Mouse (Mus musculus) embryo, embryonic 11 days (tissue): Measurements from ENCODE around the gene Dctpp1.
A peak's percentile ranks its signal among the peaks of the same experiment; 100 is the strongest.
"Not testable (repeated sequence)": the region's sequence is repeated elsewhere in the genome, so short reads cannot be mapped to it uniquely, and the experiment has no call there.

ENCODE experiments used
- DNase-seq: peaks from one replicate; pipeline ENCODE4 v3.0.0-alpha.2; 2015

Gene Dctpp1

DNA sequence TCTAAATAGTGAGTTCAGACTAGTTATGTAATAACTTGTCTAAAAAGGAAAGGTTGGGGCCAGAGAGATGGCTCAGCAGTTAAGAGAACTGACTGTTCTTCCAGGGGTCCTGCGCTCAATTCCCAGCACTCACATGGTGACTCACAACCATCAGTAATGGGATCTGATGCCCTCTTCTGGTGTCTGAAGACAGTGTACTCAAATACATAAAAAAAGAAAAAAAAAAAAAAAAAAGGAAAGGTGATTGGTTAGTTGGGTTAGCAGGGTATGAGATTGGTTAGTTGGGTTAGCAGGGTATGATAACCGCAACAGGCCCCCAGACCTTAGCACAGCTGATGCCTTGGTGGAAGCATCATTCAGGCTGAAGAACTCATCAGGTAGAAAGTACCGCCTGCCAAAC, 3.0 kb upstream of the Dctpp1 start:
- no peak for DNase-seq

DNA sequence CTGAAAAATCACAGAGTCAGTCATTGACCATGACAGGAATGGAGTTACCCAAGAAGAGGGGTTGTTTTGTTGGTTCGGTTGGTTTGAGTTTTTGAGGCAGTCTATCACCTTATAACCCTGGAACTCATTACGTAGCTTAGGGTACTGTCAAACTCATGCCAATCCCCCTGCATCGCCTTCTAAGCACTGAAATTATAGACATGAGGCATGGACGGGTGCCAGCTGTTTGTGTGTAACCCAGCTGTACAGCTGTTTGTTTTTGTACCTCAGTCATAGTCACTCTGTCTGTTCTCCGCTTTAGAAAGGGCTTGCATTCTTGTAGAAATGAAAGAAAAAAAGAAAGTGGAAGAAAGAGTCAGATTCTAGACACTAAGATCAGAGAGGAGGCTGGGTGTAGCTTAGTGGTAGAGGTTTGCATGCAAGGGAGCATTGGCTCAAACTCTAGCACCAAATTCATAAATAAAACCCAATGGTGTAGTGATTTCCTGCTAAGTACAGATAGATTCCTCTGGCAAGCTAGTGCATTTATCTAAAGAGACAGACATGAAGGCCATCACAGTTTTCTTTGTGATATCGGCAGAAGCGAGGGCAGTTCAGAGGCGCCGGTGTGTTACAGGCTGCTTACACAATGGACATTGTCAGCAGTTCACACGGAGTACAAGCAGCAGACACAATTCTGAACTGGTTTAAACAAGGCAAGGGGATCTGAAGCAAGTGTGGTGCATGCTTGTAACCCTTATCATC, 1.9 kb upstream of the Dctpp1 start:
- DNase-seq: no peak

DNA sequence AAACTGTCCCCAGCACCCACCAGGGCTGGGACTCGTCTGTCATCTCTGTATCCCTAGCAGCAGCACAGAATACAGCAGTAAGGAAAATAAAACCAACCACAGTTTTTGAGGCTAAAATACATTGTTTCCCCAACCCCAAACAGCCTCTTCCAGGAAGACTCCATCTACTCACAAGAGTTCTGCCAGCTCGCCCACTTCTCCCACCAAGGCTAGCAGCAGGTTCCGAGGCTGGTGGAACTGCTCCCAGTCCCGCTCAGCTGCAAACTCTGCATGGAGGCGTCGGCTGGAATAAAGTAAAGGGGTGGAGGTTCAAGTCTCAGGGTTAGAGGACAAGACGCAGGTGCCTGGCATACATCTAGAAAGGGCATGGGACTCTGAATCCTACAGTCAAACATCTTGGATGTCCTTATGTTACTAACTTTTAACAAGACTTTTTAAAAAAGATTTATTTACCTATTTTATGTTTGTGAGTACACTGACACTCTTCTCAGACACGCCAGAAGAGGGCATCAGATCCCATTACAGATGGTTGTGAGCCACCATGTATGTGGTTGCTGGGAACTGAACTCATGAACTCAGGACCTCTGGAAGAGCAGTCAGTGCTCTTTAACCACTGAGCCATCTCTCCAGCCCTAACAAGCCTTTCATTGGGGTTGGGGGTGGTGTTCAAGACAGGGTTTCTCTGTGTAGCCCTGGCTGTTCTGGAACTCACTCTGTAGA, 1.2 kb downstream of the Dctpp1 start:
- no peak for DNase-seq

DNA sequence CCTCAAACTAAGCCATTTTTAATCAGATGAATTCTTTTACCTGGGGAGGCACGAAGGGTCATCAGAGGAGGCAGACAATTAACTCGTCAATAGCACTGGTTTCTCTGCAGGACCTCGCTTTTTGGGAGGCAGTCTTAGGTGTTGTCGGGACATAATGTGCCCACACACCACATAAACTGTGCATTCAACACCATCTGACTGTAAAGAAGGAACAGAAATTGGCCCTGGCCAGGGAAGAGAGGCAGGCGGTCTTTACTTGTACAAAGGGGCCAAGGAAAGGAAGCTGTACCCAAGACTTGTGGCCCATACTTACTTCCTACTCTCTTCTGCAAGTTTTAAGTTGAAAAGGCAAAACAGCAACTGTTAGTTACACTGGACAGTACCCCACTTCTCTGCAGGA, 4.0 kb downstream of the Dctpp1 start:
- no peak for DNase-seq

DNA sequence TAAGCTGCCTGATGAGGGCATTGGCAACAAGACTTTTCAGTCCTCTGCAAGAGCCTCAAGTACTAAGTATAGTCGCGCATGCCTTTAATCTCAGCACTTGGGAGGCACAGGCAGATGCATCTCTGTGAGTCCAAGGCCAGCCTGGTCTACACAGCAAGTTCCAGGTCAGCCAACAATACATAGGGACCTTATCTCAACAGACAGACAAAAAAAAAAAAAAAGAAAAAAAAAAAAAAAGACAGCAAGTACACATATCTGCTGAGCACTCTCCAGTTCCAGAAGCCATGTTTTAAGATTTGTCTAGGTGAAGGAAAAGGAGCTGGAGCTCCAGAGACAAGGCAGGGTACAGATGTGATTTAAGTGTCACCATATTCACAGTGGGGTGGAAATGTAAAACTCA, 4.5 kb downstream of the Dctpp1 start:
- no peak for DNase-seq

DNA sequence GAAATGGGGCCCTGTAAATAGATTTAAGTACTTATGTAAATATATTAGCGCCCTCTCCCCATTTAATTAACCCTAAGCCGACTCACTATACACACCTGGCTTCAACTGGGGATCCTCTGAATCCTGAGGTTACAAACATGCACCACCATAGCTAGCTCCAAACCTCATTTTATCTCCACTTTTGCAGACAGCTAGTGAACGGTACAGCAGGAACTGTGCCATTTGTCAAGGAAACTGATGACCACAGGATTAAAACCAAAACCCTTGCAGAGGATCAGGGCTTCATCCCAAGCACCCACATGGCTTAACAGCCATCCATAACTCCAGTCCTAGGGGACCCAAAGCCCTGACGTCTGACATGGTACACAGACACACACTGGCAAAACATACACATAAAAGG, 5.5 kb downstream of the Dctpp1 start:
- DNase-seq: no peak

DNA sequence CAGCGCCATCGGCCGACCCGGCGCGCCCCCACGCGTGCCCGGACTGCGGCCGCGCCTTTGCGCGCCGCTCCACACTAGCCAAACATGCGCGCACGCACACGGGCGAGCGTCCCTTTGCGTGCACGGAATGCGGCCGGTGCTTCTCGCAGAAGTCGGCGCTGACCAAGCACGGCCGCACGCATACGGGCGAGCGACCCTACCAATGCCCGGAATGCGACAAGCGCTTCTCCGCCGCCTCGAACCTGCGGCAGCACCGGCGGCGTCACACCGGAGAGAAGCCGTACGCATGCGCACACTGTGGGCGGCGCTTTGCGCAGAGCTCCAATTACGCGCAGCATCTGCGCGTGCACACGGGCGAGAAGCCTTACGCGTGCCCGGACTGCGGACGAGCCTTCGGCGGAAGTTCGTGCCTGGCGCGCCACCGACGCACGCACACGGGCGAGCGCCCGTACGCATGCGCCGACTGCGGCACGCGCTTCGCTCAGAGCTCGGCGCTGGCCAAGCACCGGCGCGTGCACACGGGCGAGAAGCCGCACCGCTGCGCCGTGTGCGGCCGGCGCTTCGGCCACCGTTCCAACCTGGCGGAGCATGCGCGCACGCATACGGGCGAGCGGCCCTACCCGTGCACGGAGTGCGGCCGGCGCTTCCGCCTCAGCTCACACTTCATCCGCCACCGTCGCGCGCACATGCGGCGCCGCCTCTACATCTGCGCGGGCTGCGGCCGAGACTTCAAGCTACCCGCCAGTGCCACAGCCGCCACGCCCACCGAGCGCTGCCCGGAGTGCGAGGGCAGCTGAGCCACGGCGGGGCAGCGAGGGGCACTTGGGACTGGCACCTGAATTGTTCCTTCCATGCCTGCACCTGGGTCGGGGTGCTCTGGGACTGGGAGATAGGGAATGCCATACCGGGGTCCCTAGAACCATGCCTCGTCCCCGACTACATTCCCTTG, 6.4 kb downstream of the Dctpp1 start:
- peak; percentile 99 for DNase-seq

DNA sequence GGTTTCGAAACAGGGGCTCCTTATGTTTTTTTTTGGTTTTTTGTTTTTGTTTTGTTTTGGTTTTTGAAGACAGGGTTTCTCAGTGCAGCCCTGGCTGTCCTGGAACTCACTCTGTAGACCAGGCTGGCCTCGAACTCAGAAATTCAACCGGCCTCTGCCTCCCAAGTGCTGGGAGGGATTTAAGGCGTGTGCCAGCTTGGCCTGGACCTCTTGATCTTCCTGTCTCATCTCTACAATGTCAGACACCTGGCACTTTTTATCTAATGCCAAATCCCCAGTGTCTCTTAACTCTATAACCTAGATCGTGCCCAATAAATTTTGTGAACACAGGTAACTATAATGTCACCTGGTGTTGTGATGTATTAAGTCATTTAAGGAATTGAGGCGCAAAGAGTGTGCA, 7.2 kb downstream of the Dctpp1 start:
- DNase-seq: no peak

DNA sequence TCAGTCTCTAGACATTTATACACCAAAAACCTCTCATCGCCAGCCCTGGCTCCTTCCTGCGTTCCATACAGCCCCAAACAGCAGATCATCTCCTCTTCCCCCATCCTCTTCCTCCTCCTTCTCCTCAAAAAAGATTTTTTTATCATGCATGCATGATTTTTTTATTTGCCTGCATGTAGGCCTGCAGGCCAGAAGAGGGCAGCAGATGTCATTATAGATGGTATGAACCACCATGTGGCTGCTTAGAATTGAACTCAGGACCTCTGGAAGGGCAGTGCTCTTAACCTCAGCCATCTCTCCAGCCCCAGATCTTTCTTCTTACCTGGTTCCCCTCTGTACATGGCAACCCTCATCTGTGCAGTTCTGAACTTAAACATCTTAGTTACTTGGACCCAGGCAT, 8.1 kb downstream of the Dctpp1 start:
- peak; percentile 49 for DNase-seq

DNA sequence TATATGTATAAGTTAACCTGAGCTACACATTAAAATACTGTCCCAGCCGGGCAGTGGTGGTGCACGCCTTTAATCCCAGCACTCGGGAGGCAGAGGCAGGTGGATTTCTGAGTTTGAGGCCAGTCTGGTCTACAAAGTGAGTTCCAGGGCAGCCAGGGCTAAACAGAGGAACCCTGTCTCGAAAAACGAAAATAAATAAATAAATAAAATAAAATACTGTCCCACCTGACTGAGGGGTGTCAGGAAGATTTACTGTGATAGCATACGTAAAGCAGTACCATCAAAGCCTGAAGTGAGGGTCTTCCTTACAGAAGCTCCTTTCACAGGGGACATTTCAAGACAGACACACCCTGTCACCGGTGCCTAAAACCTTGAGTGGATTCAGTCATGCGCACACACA, 10.0 kb downstream of the Dctpp1 start:
- not testable (repeated sequence) for DNase-seq

DNA sequence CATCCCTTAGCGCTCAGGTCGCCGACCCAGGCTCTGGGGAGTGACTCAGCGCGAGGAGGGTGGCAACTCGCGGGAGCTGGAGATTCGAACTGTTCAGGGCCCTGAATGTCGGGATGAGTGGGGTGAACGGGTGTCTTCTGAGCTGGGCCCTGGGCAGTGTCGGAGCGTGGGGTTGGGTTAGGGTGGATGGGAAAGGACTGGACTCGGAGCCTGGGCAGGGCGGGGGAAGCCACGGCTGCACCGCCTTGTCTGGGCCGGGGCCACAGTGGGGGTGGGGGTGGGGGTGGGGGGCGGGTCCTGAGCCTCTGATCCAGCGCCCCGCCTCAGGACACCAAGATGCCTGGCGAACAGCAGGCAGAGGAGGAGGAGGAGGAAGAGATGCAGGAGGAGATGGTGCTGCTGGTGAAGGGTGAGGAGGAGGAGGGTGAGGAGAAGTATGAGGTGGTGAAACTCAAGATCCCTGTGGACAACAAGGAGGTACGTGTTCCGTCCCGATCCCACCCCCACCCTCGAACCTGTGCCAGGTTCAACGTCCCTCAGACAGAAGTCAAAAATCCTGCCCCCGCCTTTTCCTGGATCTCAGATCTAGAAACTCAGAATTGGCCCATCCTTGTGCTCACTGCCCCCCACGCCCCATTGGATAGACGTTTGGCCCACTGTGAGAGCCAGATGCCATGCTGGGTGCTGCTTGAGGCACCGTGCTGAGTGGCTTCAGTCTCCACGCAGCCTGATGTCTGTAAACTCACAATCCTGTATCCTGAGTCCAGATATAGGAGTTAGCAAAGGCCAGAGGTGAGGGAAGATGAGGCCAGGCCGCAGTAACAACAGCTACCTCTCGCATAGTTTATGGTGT, 15.6 kb downstream of the Dctpp1 start:
- peak; percentile 17 for DNase-seq

DNA sequence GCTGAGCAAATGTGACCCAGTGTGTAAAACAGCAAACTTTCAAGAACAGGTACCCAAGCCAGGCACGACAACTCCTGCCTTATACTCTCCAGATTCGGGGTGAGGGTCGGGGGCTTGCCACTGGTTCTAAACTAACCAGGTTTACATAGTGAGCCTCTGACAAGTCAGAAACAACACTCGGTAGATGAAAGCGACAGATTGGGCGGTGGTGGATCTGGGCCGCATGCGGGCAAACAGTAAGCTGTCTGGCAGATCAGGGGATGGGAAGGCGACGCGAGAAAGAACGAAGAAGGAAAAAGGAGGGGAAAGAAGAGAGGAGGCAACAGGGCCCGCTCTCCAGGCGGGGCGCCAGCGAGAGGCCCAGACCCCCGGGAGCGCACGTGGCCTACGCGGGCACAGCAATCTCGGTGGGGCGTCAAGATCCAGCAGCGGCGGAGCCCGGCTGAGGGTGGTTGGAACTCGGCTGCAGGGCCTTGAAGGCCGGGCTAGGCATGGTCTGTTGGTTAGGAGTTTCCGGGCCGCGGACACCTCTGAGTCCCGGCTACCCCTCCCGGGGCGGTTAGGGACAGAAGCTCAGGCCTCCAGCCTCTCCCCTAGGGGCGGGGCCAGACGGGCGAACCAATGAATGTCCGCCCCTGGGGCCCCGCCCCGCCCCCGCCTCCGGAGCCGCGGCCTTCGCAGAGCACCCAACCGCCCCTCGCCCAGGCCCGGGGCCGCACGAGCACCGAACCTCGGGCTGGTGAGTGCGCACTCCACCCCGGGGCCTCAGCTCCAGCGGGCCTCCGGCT, 16.4 kb downstream of the Dctpp1 start, which contains the start of gene Zfp771:
Gene Zfp771 (plus strand): TSS at position 405 of the 788 bp plus-strand sequence.
- DNase-seq: peak; percentile 98

DNA sequence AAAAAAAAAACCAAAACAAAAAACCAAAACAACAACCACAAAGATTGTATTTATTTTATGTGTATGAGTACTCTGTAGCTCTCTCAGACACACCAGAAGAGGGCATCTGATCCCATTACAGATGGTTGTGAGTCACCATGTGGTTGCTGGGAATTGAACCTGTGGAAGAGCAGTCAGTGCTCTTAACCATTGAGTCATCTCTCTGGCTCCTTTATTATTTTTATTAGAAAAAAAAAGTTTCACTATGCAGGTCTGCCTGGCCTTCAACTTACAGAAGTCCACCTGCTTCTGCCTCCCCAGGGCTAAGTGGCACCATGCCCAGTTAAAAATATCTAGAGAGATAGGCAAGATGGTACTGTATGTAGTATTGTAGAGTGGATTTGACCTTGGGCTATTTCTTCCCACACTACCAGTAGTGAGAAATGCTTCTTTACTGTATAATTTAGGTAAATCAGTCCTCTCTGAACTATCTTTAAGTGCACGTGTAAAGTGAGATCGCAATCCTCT, 17.1 kb downstream of the Dctpp1 start:
- no peak for DNase-seq

DNA sequence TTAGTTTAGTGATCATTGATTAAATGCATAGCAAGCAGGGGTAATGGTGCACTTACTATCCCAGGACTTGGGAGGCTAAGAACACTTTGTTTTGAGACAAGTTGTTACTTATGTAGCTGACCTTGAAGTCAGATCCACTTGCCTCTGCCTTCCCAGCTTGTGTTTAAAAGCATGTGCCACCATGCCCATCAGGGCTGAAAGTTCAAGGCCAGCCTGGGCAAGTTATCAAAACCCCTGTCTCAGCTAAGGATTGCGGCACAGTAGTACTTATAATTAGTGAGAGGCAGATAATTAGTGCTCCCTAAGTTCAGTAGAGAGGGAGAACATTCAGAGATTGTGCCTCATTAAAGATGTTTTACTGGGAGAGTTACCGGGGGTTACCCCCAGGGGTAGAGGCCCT, 25.7 kb downstream of the Dctpp1 start:
- no peak for DNase-seq

DNA sequence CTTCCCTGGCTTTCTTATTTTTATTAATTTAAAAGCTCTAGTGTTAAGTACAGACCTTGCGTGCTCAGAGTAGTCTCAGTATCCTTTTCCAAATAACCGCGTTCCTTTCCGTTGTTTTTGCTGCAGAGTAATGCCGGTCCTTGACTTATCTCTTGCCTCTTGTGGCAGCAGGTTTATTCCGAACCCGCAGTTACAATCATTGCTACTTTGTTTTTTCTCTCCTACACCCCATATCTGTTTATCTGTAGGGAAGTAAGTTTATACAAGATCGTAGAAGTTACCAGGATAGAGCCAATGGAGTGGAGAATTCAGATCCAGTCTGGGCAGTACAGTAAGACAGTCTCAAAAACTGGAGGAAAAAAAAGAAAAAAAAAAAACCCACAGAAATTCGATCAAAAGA, 26.7 kb downstream of the Dctpp1 start:
- no peak for DNase-seq

DNA sequence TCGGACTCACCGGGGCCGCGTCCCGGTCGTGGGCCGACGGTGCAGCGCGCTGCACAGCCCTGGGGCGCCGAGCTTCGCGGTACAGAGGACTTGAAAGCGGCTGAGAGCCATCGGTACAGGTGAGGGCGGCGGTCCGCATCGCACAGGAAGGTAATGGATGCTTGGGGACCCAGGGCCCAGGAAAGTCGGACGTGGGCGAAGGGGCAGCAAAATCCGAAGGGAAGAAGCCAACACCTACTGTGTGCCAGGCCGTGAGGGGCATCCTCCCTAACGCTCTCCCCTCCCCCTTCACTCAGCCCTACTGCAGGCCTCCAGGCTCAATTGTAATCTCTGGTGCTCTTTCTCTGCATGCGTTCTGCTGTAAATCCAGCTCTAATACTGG, 27.1 kb downstream of the Dctpp1 start:
- peak; percentile 66 for DNase-seq

DNA sequence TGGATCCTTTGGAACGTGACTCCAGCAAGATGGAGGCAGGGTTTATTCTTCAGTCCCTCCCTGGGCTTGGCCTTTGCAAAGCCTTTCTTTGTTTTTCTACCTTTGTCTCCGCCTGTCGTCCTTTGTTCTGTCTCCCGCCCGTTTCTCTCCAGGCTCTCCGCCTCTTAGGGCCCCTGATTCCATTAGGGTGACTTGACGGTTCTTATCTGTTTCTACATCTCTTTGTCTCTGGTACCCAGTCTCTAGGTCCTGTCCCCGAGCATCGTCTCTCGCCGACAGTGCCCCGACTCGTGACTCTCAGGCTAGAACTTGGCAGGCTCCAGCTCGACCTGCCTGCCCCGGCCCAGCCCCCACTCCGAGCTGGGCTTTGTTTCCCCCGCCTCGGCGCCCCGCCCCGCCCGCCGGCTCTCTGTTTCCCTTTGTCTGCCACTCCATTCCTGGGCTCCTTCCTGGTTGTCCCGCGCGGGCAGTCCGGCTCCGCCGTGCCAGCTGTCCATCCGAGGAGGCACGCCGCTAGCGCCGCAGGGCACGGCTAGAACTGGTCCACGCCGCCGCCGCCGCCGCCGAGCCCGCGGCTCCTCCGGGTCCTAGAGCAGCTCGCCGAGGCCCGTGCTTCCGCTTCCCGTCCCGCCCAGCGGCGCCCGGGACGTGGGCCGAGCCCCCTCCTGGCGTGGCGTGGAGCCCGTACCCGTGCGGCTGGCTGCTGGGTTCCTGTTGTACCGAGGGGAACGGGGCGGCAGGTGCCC, 27.7 kb downstream of the Dctpp1 start, which contains the start of the genes Zfp553 and Sept1:
Gene Zfp553 (plus strand): TSS at position 440 of the 746 bp plus-strand sequence.
Gene Sept1 (minus strand): TSS at position 509 of the 746 bp plus-strand sequence.
- DNase-seq: peak; percentile 94

DNA sequence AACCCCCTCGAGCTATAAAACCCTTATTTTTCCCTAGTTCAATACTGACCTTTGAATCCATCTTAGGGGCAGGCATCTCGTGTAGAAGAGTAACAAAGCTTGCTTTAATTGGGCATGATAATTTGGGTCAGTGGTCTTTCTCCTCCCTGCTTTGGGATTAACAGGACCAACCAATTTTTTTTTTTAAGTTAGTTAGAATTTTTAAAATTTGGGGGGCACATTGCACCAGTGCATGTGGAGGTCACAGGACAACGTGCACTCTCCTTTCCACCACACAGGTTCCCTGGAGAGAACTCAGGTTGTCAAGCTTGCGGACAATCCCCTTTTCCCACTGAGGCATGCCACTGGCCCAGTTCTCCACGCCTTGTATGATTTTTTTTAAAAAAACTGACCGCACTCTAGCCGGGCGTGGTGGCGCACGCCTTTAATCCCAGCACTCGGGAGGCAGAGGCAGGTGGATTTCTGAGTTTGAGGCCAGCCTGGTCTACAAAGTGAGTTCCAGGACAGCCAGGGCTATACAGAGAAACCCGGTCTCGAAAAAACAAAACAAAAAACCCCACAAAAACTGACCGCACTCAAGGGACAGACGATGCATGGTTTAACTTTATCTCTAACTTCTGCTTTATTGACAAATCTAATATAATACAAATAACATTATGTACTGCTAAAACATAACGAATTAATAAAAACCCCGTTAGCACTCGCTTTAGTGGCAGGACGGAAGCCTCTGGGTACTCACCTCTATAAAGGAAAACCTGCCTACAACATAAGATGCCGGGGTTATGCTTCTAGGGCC, 28.5 kb downstream of the Dctpp1 start:
- peak; percentile 20 for DNase-seq

DNA sequence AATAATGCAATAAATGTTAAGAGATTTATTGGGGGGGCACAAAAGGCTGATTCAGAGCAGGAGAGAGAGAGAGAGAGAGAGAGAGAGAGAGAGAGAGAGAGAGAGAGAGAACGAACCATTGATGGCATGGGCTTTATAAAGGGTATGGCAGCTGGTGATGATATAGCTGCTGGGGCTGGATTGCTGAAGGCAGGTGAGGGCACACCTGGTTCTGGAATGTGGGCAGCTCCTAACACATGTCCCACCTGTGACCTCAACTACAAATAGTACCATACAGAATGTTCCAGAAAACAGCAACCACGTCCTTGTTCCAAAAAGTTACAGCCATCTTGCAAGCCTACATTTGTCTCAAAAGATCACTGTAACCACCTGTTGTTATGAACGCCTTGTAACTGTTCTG, 29.1 kb downstream of the Dctpp1 start:
- no peak for DNase-seq
